Mouse (Mus musculus) gastrocnemius, postnatal 4 days (tissue): ENCODE data around the gene Utp18. TPM values are rescaled to one million over a fixed set of nuclear protein-coding genes. Genes with fewer than 3 reads are reported as not detected.

ENCODE experiments used
- DNase-seq, 2 experiments: peaks; one replicate each; pipeline ENCODE4 v3.0.0; 2021 to 2022; ENCODE audit warnings: low spot score in 2 of 2, mixed read lengths in 2 of 2
- total RNA-seq, 2 experiments: library from RNA; stranded (reverse); gene quantifications; 2 replicates each; pipeline ENCODE4 v1.2.3; 2021

Gene Utp18
- total RNA-seq, 2 experiments from 2014 or later = 12.3 to 16.0 TPM

- no peak for DNase-seq
Observed at GRCm38 (mm10) chr11:93829971-93830370, 55.6 kb downstream of the Utp18 start.

- DNase-seq = no peak
Observed at GRCm38 (mm10) chr11:93829327-93829679, 56.3 kb downstream of the Utp18 start.

- no peak for DNase-seq
Observed at GRCm38 (mm10) chr11:93828619-93829326, 56.8 kb downstream of the Utp18 start.

- no peak for DNase-seq
Observed at GRCm38 (mm10) chr11:93822261-93822660, 63.3 kb downstream of the Utp18 start.

- no peak for DNase-seq
Observed at GRCm38 (mm10) chr11:93821533-93821932, 64.0 kb downstream of the Utp18 start.

- no peak for DNase-seq
Observed at GRCm38 (mm10) chr11:93817966-93818738, 67.4 kb downstream of the Utp18 start.

GRCm38 (mm10) chr11:93812955-93813354 lies 72.6 kb downstream of the Utp18 start:
- no peak for DNase-seq

GRCm38 (mm10) chr11:93812125-93812868 lies 73.3 kb downstream of the Utp18 start:
- peak in 1 of 2 experiments; percentile 31 for DNase-seq

Other genes with a start within 250 kb of the Utp18 start
- gene Mbtd1, start 86 bp upstream of the Utp18 start, total RNA-seq = 10 to 100 TPM; 37.4 to 37.8 TPM
- 100 to 1,000 TPM; 580 to 658 TPM for gene Nme2, start 70.5 kb upstream of the Utp18 start, total RNA-seq
- 10 to 100 TPM; 39.1 to 42.8 TPM for gene Gm20390, start 82.5 kb upstream of the Utp18 start, total RNA-seq
- 10 to 100 TPM; 27.7 to 28.5 TPM for gene Nme1, start 82.8 kb upstream of the Utp18 start, total RNA-seq
- 100 to 1,000 TPM; 132 to 149 TPM for gene Spag9, start 110.3 kb upstream of the Utp18 start, total RNA-seq